Mouse (Mus musculus) thymus, adult 2 months (tissue): ENCODE results near the gene Lpar3. TPM values are rescaled to one million over a fixed set of nuclear protein-coding genes. Genes with fewer than 3 reads are reported as not detected.
"Not testable (repeated sequence)": the region's sequence is repeated elsewhere in the genome, so short reads cannot be mapped to it uniquely, and the experiment has no call there.

Experiments used
- DNase-seq: peaks from one replicate; pipeline ENCODE4 v3.0.0; 2021
- H3K27ac ChIP-seq: fragments of 200-500 bp; 2 replicates; pipeline ENCODE4 v1.5.1; 2012; ENCODE audit warnings: low read length, control low read depth; ENCODE audit not compliant: control insufficient read depth, insufficient read depth
- H3K27me3 ChIP-seq: fragments of 200-500 bp; 2 replicates; pipeline ENCODE4 v1.6.1; 2012; ENCODE audit warnings: mild to moderate bottlenecking, low read length, moderate library complexity, mixed read lengths; ENCODE audit not compliant: control insufficient read depth, insufficient read depth
- H3K36me3 ChIP-seq: fragments of 200-500 bp; 2 replicates; pipeline ENCODE4 v1.6.1; 2012; ENCODE audit warnings: mild to moderate bottlenecking, low read length, moderate library complexity; ENCODE audit not compliant: control insufficient read depth, insufficient read depth
- H3K4me1 ChIP-seq: fragments of 200-500 bp; replicated peaks from 2 replicates; pipeline ENCODE4 v1.6.1; 2012; ENCODE audit warnings: low read length; ENCODE audit not compliant: control insufficient read depth, insufficient read depth
- H3K4me3 ChIP-seq: fragments of 200-500 bp; 2 replicates; pipeline ENCODE4 v1.5.1; 2012; ENCODE audit warnings: mild to moderate bottlenecking, low read length, control low read depth, moderate library complexity; ENCODE audit not compliant: control insufficient read depth, insufficient read depth
- CTCF ChIP-seq: fragments of 200-500 bp; IDR thresholded peaks from 2 replicates; pipeline ENCODE4 v1.5.1; 2012; ENCODE audit warnings: mild to moderate bottlenecking, control low read depth, low read length, moderate library complexity, borderline replicate concordance; ENCODE audit not compliant: control insufficient read depth, poor library complexity, insufficient read depth; ENCODE audit errors: extremely low read depth
- POLR2A ChIP-seq: fragments of 200-500 bp; IDR thresholded peaks from 2 replicates; pipeline ENCODE4 v1.6.1; 2012; ENCODE audit warnings: mild to moderate bottlenecking, low read length, control low read depth, moderate library complexity; ENCODE audit not compliant: control insufficient read depth, poor library complexity, insufficient read depth; ENCODE audit errors: extremely low read depth
- WGBS: fragments of 180-500 bp; shearing (Covaris S2); methylation state at CpG from one replicate; pipeline ENCODE4 v1.1.7; 2018; 5-methylcytosine and 5-hydroxymethylcytosine counted together
- polyA plus RNA-seq: library from polyadenylated mRNA; depleted of rRNA; stranded (reverse); fragments of >200 nt; gene quantifications from 2 replicates; pipeline ENCODE4 v1.2.3, GENCODE M21; 2012

Lpar3 gene
- polyA plus RNA-seq, 1 experiment = 2.3 TPM

DNA sequence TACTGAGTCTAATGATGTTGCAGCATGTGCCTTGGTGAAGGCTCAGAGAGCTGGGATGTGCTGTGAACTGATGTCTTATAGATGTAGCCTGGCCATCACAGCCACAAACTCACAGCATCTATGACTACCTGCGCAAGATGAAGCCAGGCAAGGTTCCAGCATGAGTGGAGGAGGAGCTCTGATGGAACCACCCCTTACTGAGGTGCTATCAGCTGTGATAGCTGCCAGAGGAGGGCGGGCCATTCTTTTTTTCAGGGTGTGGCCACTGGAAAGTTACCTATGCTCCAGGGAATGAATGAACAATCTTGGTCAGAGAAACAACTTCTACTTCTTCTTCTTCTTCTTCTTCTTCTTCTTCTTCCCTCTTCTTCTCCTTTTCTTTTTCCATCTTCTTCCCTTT, 14.1 kb upstream of the Lpar3 start:
- Histone ChIP-seq H3K4me1 (no peaks in the 10 kb centered on the region), H3K36me3 (no peaks in the 10 kb centered on the region), H3K27ac (no peak overlapping the region), H3K4me3 (no peak overlapping the region), H3K27me3 (no peaks in the 10 kb centered on the region)
- no peak for DNase-seq
- 89% methylated on average over 2 of the region's 2 CpGs for WGBS
- TF ChIP-seq CTCF (no peak), POLR2A (no peak)

DNA sequence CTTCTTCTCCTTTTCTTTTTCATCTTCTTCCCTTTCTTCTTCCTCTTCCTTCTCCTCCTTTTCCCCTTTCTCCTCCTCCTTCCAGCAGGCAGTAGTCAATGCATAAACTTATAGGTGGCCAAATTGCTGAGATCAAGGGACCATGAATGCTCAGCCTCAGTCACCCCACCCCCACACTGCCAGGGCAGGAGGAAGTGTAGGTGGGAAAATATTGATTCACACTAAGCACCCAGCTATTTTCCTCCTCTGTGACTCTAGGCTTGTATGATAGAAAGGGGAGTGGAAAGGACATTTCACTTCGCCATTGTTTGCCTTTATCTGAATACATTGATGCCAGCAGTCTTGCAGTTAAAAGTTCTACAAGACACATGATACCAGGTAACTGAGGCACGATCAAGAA, 13.3 kb upstream of the Lpar3 start:
- Histone ChIP-seq H3K36me3 (no peaks in the 10 kb centered on the region), H3K4me1 (no peaks in the 10 kb centered on the region), H3K4me3 (no peak overlapping the region), H3K27me3 (no peaks in the 10 kb centered on the region), H3K27ac (no peak overlapping the region)
- no peak for DNase-seq
- 72% methylated on average over 2 of the region's 2 CpGs for whole genome bisulfite sequencing
- TF ChIP-seq CTCF = no peak

DNA sequence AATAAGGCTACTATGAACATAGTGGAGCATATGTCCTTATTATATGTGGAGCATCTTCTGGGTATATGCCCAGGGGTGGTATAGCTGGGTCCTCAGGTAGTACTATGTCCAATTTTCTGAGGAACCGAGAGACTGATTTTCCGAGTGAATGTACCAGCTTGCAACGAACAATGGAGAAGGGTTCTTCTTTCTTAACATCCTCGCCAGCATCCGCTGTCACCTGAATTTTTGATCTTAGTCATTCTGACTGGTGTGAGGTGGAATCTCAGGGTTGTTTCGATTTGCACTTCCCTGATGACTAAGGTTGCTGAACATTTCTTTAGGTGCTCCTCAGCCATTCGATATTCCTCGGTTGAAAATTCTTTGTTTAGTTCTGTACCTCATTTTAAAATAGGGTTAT, 11.0 kb upstream of the Lpar3 start:
- H3K4me3 ChIP-seq, H3K27ac ChIP-seq, H3K4me1 ChIP-seq, H3K36me3 ChIP-seq, DNase-seq, H3K27me3 ChIP-seq: not testable (repeated sequence)
- 94% methylated on average over 8 of the region's 8 CpGs for WGBS

- TF ChIP-seq CTCF (no peak), POLR2A (no peak)
- DNase-seq = no peak
- H3K4me1 ChIP-seq = no peaks in the 10 kb centered on the region
- H3K4me3 ChIP-seq = no peak overlapping the region
- no peak overlapping the region for H3K27ac ChIP-seq
- H3K27me3 ChIP-seq = no peaks in the 10 kb centered on the region
- WGBS = 52% methylated on average over 4 of the region's 4 CpGs
- no peaks in the 10 kb centered on the region for H3K36me3 ChIP-seq
Observed at GRCm38 (mm10) chr3:146211141-146211747, 9.5 kb upstream of the Lpar3 start.

DNA sequence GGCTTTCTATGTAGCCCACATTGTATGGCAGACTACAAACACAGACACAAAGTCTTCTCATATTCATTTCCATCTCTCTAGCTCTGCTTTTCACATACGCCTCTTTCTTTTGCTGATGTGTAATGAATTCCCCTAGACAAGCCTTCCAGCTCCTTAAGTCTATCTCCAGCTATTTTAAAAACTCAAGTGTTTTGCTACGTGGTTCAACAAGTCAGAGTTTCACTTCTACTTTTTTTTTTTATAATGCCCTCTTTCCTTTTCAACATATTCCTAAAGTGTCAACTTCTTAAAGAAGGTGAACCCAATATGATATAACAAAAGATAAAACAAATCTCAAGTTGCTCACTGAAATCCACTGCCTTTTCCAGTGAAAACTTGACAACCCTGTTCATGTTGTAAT, 8.8 kb upstream of the Lpar3 start:
- no peak for TF ChIP-seq POLR2A
- no peak for TF ChIP-seq CTCF

GRCm38 (mm10) chr3:146213336-146213735, 7.4 kb upstream of the Lpar3 start:
- 43% methylated on average over 5 of the region's 5 CpGs for WGBS
- TF ChIP-seq CTCF = no peak
- no peak for TF ChIP-seq POLR2A
- Histone ChIP-seq H3K4me1 (no peaks in the 10 kb centered on the region), H3K27ac (no peak overlapping the region), H3K4me3 (no peak overlapping the region), H3K36me3 (no peaks in the 10 kb centered on the region), H3K27me3 (no peaks in the 10 kb centered on the region)
- DNase-seq = no peak

More for the DNA sequence above, 8.8 kb upstream of the Lpar3 start:
- no peak overlapping the region for H3K27ac ChIP-seq
- DNase-seq = no peak
- no peaks in the 10 kb centered on the region for H3K27me3 ChIP-seq
- WGBS = 59% methylated on average over 2 of the region's 2 CpGs
- no peaks in the 10 kb centered on the region for H3K4me1 ChIP-seq
- H3K4me3 ChIP-seq = no peak overlapping the region
- H3K36me3 ChIP-seq = no peaks in the 10 kb centered on the region

GRCm38 (mm10) chr3:146216561-146216960, 4.2 kb upstream of the Lpar3 start:
- TF ChIP-seq POLR2A (no peak), CTCF (no peak)
- H3K4me3 ChIP-seq = no peak overlapping the region
- no peak overlapping the region for H3K27ac ChIP-seq
- H3K27me3 ChIP-seq = peaks cover 10% of the 10 kb centered on the region
- no peaks in the 10 kb centered on the region; the same call in 1 of the 2 replicates for H3K4me1 ChIP-seq
- WGBS = 43% methylated on average over 3 of the region's 3 CpGs
- no peak for DNase-seq
- H3K36me3 ChIP-seq = no peaks in the 10 kb centered on the region
